Mouse (Mus musculus): ENCODE measurements around the gene Pkd1l1.

The Pkd1l1 gene

GRCm38 (mm10) chr11:8936431-8937110 lies 36.5 kb downstream of the Pkd1l1 start:
- no peak for DNase-seq

GRCm38 (mm10) chr11:8916081-8916671 lies 56.9 kb downstream of the Pkd1l1 start:
- DNase-seq, result no peak

- DNase-seq, result no peak
These were observed 90.3 kb downstream of the Pkd1l1 start for GRCm38 (mm10) chr11:8882793-8883192.

- no peak for DNase-seq
These were observed 91.5 kb downstream of the Pkd1l1 start for GRCm38 (mm10) chr11:8881521-8881920.

- DNase-seq, result no peak
These were observed 103.0 kb downstream of the Pkd1l1 start for GRCm38 (mm10) chr11:8870115-8870514.

GRCm38 (mm10) chr11:8866021-8866420 lies 107.0 kb downstream of the Pkd1l1 start:
- DNase-seq, result no peak

- no peak for DNase-seq
These were observed 109.0 kb downstream of the Pkd1l1 start for GRCm38 (mm10) chr11:8863955-8864675.

- DNase-seq, result no peak
These were observed 110.6 kb downstream of the Pkd1l1 start for GRCm38 (mm10) chr11:8862426-8862825.

GRCm38 (mm10) chr11:8861978-8862377 lies 111.1 kb downstream of the Pkd1l1 start:
- no peak for DNase-seq

- peak; percentile 14 for DNase-seq
These were observed 112.2 kb downstream of the Pkd1l1 start for GRCm38 (mm10) chr11:8860878-8861277.

- DNase-seq, result peak; percentile 75
These were observed 113.2 kb downstream of the Pkd1l1 start for GRCm38 (mm10) chr11:8859868-8860267.

- no peak for DNase-seq
These were observed 114.0 kb downstream of the Pkd1l1 start for GRCm38 (mm10) chr11:8859041-8859440.

- DNase-seq, result no peak
These were observed 116.9 kb downstream of the Pkd1l1 start for GRCm38 (mm10) chr11:8856125-8856524.

GRCm38 (mm10) chr11:8848049-8848448 lies 125.0 kb downstream of the Pkd1l1 start:
- no peak for DNase-seq

GRCm38 (mm10) chr11:8847627-8848026 lies 125.4 kb downstream of the Pkd1l1 start:
- no peak for DNase-seq

- DNase-seq, result no peak
These were observed 136.9 kb downstream of the Pkd1l1 start for GRCm38 (mm10) chr11:8836176-8836575.

- no peak for DNase-seq
These were observed 138.9 kb downstream of the Pkd1l1 start for GRCm38 (mm10) chr11:8834121-8834520.

- DNase-seq, result no peak
These were observed 142.5 kb downstream of the Pkd1l1 start for GRCm38 (mm10) chr11:8830551-8830950.

GRCm38 (mm10) chr11:8829561-8829960 lies 143.5 kb downstream of the Pkd1l1 start:
- DNase-seq, result no peak

GRCm38 (mm10) chr11:8828836-8829526 lies 144.1 kb downstream of the Pkd1l1 start:
- no peak for DNase-seq

GRCm38 (mm10) chr11:8826609-8827008 lies 146.5 kb downstream of the Pkd1l1 start:
- no peak for DNase-seq

- no peak for DNase-seq
These were observed 147.0 kb downstream of the Pkd1l1 start for GRCm38 (mm10) chr11:8826046-8826445.

- DNase-seq, result no peak
These were observed 147.7 kb downstream of the Pkd1l1 start for GRCm38 (mm10) chr11:8825413-8825812.
